Mouse (Mus musculus) CH12.LX (cell line): ENCODE measurements around the gene Unc119b. TPM values are rescaled to one million over a fixed set of nuclear protein-coding genes. Genes with fewer than 3 reads are reported as not detected.
A peak's percentile ranks its signal among the peaks of the same experiment; 100 is the strongest.
"Not testable (repeated sequence)": the region's sequence is repeated elsewhere in the genome, so short reads cannot be mapped to it uniquely, and the experiment has no call there.

Experiments
- DNase-seq: peaks from one replicate; pipeline ENCODE4 v3.0.0-alpha.2; 2013; ENCODE audit errors: extremely low read depth
- H3K27ac ChIP-seq: 2 replicates; pipeline ENCODE4 v1.5.1; 2012; ENCODE audit warnings: low read depth, mild to moderate bottlenecking, control low read depth, moderate library complexity; ENCODE audit not compliant: insufficient read depth
- H3K27me3 ChIP-seq: replicated peaks from 2 replicates; pipeline ENCODE3; 2012; ENCODE audit warnings: inconsistent platforms
- H3K36me3 ChIP-seq, 2 experiments: replicated peaks in 1 of 2; 2 replicates each; pipeline versions ENCODE3 to v1.6.1; 2012; ENCODE audit warnings: inconsistent platforms in 1 of 2, low read length in 1 of 2, mild to moderate bottlenecking in 1 of 2, mixed read lengths in 1 of 2, moderate library complexity in 1 of 2; ENCODE audit not compliant: control insufficient read depth in 1 of 2, insufficient read depth in 1 of 2
- H3K4me1 ChIP-seq, 2 experiments: 2 replicates each; pipeline ENCODE4 v1.6.1; 2012; ENCODE audit warnings: inconsistent platforms in 1 of 2, moderate library complexity in 1 of 2; ENCODE audit not compliant: insufficient read depth in 2 of 2, control insufficient read depth in 1 of 2
- H3K4me2 ChIP-seq: 2 replicates; pipeline ENCODE4 v1.6.1; 2012; ENCODE audit warnings: low read depth, mild to moderate bottlenecking, control low read depth; ENCODE audit not compliant: poor library complexity, insufficient read depth, severe bottlenecking
- H3K4me3 ChIP-seq, 3 experiments: fragments of 150-350 bp in 1 of 3; sonication (generic) in 1 of 3; replicated peaks in 1 of 3; 2 replicates each; pipeline versions ENCODE3 to v1.5.1; 2011 to 2012; ENCODE audit warnings: low read depth in 2 of 3, low read length in 2 of 3, mild to moderate bottlenecking in 2 of 3, moderate library complexity in 2 of 3, control low read depth in 1 of 3, improper control_type of control experiment in 1 of 3, inconsistent platforms in 1 of 3, mixed read lengths in 1 of 3; ENCODE audit not compliant: poor library complexity in 1 of 3
- H3K79me2 ChIP-seq: replicated peaks from 2 replicates; pipeline ENCODE4 v1.6.1; 2012; ENCODE audit warnings: mild to moderate bottlenecking, moderate library complexity; ENCODE audit not compliant: control insufficient read depth, poor library complexity, insufficient read depth, severe bottlenecking; ENCODE audit errors: extremely low read depth
- H3K9ac ChIP-seq: 2 replicates; pipeline ENCODE4 v1.6.1; 2012; ENCODE audit warnings: low read depth, mild to moderate bottlenecking, control low read depth, moderate library complexity; ENCODE audit not compliant: insufficient read depth
- H3K9me3 ChIP-seq: replicated peaks from 2 replicates; pipeline ENCODE3; 2012; ENCODE audit warnings: low read length, inconsistent platforms, mixed read lengths
- CHD1 ChIP-seq: IDR thresholded peaks from 2 replicates; pipeline ENCODE4 v1.6.1; 2012; ENCODE audit warnings: low read depth, low read length, improper control_type of control experiment, inconsistent platforms
- CTCF ChIP-seq, 2 experiments: IDR thresholded peaks in 1 of 2; conservative IDR thresholded peaks in 1 of 2; 2 replicates each; pipeline ENCODE4 v1.5.1; 2011 to 2012; ENCODE audit warnings: low read depth in 2 of 2, low read length in 2 of 2, improper control_type of control experiment in 1 of 2, inconsistent platforms in 1 of 2, mild to moderate bottlenecking in 1 of 2, moderate library complexity in 1 of 2
- E2F4 ChIP-seq: IDR thresholded peaks from 2 replicates; pipeline ENCODE4 v1.6.1; 2011; ENCODE audit warnings: low read depth, low read length, improper control_type of control experiment; ENCODE audit not compliant: insufficient replicate concordance
- ELF1 ChIP-seq: IDR thresholded peaks from 2 replicates; pipeline ENCODE4 v1.6.1; 2014; ENCODE audit warnings: low read depth, mild to moderate bottlenecking, inconsistent platforms, low read length, improper control_type of control experiment
- GABPA ChIP-seq: IDR thresholded peaks from 2 replicates; pipeline ENCODE4 v1.6.1; 2012; ENCODE audit warnings: low read depth, low read length, improper control_type of control experiment, inconsistent platforms; ENCODE audit not compliant: insufficient replicate concordance
- JUN ChIP-seq: IDR thresholded peaks from 2 replicates; pipeline ENCODE4 v1.6.1; 2011; ENCODE audit warnings: low read depth, mild to moderate bottlenecking, low read length, improper control_type of control experiment, moderate library complexity; ENCODE audit not compliant: insufficient read depth
- JUND ChIP-seq: conservative IDR thresholded peaks from 2 replicates; pipeline ENCODE4 v1.6.1; 2011; ENCODE audit warnings: low read depth, low read length, improper control_type of control experiment
- KAT2A ChIP-seq: IDR thresholded peaks from 2 replicates; pipeline ENCODE4 v1.6.1; 2012; ENCODE audit warnings: low read length, improper control_type of control experiment, inconsistent platforms; ENCODE audit not compliant: insufficient replicate concordance
- MAFK ChIP-seq: IDR thresholded peaks from 2 replicates; pipeline ENCODE4 v1.6.1; 2011; ENCODE audit warnings: low read length, improper control_type of control experiment; ENCODE audit not compliant: insufficient replicate concordance
- MAX ChIP-seq: IDR thresholded peaks from 2 replicates; pipeline ENCODE4 v1.6.1; 2011; ENCODE audit warnings: low read length, improper control_type of control experiment
- MEF2A ChIP-seq: IDR thresholded peaks from 2 replicates; pipeline ENCODE4 v1.6.1; 2014; ENCODE audit warnings: low read depth, mild to moderate bottlenecking, inconsistent platforms, low read length, improper control_type of control experiment, borderline replicate concordance
- NRF1 ChIP-seq: IDR thresholded peaks from 2 replicates; pipeline ENCODE4 v1.6.1; 2014; ENCODE audit warnings: low read depth, mild to moderate bottlenecking, inconsistent platforms, low read length, improper control_type of control experiment, moderate library complexity
- POLR2A ChIP-seq: IDR thresholded peaks from 2 replicates; pipeline ENCODE4 v1.6.1; 2011; ENCODE audit warnings: low read depth, mild to moderate bottlenecking, improper control_type of control experiment, low read length
- POLR2AphosphoS2 ChIP-seq: IDR thresholded peaks from 2 replicates; pipeline ENCODE4 v1.6.1; 2011; ENCODE audit warnings: low read depth, low read length, improper control_type of control experiment
- RAD21 ChIP-seq: IDR thresholded peaks from 2 replicates; pipeline ENCODE4 v1.6.1; 2011; ENCODE audit warnings: low read depth, mild to moderate bottlenecking, low read length, improper control_type of control experiment, moderate library complexity
- SIN3A ChIP-seq: IDR thresholded peaks from 2 replicates; pipeline ENCODE4 v1.6.1; 2012; ENCODE audit warnings: low read length, improper control_type of control experiment, inconsistent platforms
- SMC3 ChIP-seq: IDR thresholded peaks from 2 replicates; pipeline ENCODE4 v1.6.1; 2011; ENCODE audit warnings: low read depth, low read length, improper control_type of control experiment
- TCF12 ChIP-seq: IDR thresholded peaks from 2 replicates; pipeline ENCODE4 v1.6.1; 2014; ENCODE audit warnings: low read depth, mild to moderate bottlenecking, inconsistent platforms, low read length, improper control_type of control experiment
- USF1 ChIP-seq: IDR thresholded peaks from 2 replicates; pipeline ENCODE4 v1.6.1; 2014; ENCODE audit warnings: low read depth, mild to moderate bottlenecking, inconsistent platforms, low read length, improper control_type of control experiment
- ZKSCAN1 ChIP-seq: IDR thresholded peaks from 2 replicates; pipeline ENCODE4 v1.6.1; 2012; ENCODE audit warnings: low read depth, inconsistent platforms, low read length, improper control_type of control experiment, borderline replicate concordance
- dilution Hi-C: fragments of 300-500 bp; cut with MboI; formaldehyde crosslinking; loops from 2 replicates; pipeline ENCODE4 v1.14.3; 2020; ENCODE audit warnings: low sequenced_read_pairs; ENCODE audit not compliant: extremely low pct_unique_long_range_greater_than_20kb, extremely low pct_ligation_motif_present
- in situ Hi-C: fragments of 300-500 bp; cut with MboI; formaldehyde crosslinking; loops from 3 replicates; pipeline ENCODE4 v1.14.3; 2019; ENCODE audit warnings: low sequenced_read_pairs, low pct_ligation_motif_present, low pct_unique_long_range_greater_than_20kb, mixed read lengths
- polyA plus RNA-seq: library from polyadenylated mRNA; unstranded; fragments of >175 nt; gene quantifications from 2 replicates; pipeline ENCODE4 v1.2.1, GENCODE M21; 2012; ENCODE audit warnings: low read depth; ENCODE audit not compliant: insufficient read length
- total RNA-seq, 2 experiments: library from RNA; depleted of rRNA; stranded (reverse); fragments of 300-350 nt in 1 of 2; fragments of >200 nt in 1 of 2; gene quantifications; 2 replicates each; pipeline ENCODE4 v1.2.3; 2012 to 2014

Unc119b gene
- total and polyA plus RNA-seq, 3 experiments = 13.3 to 22.6 (median 18.4) TPM

- no peaks in the 10 kb centered on the region; the same call in 1 of the 2 replicates for H3K79me2 ChIP-seq
- dilution Hi-C loops (no loop called here), in situ Hi-C loops (loop anchor here (5.0 kb wide), 1 partner anchor 99 kb away; no protein-coding TSS in a partner anchor)
- DNase-seq = peak; percentile 71
- no peaks in the 10 kb centered on the region for H3K27me3 ChIP-seq
- H3K4me3 ChIP-seq = no peak overlapping the region
- H3K4me2 ChIP-seq = no peak overlapping the region
- H3K9me3 ChIP-seq = no peaks in the 10 kb centered on the region
- TF ChIP-seq POLR2A (no peak), CTCF (conservative IDR thresholded peaks at IDR 0.05 in 1 of 2, IDR thresholded peaks at IDR 0.05 in 1 of 2; ENCODE audit: low read depth in 2 of 2, low read length in 2 of 2) (peak; percentile 59 to 80), NRF1 (no peak), SMC3 (peak; percentile 81), MAFK (no peak), RAD21 (peak; percentile 70), JUND (no peak)
- no peak overlapping the region for H3K9ac ChIP-seq
- H3K36me3 ChIP-seq = peaks cover 9 to 66% of the 10 kb centered on the region in 2 experiments
- no peak overlapping the region for H3K27ac ChIP-seq
- peaks cover 0 to 11% of the 10 kb centered on the region in 2 experiments; a peak in 2 of 4 replicates for H3K4me1 ChIP-seq
Observed at GRCm38 (mm10) chr5:115076144-115076901, 58.5 kb downstream of the Unc119b start.

- Histone ChIP-seq H3K27me3 (no peaks in the 10 kb centered on the region), H3K4me1 (peaks cover 0 to 21% of the 10 kb centered on the region in 2 experiments; a peak in 2 of 4 replicates), H3K9ac (no peak overlapping the region), H3K4me2 (no peak overlapping the region), H3K4me3 (no peak overlapping the region), H3K36me3 (peaks cover 9 to 59% of the 10 kb centered on the region in 2 experiments), H3K27ac (no peak overlapping the region), H3K9me3 (no peaks in the 10 kb centered on the region), H3K79me2 (no peaks in the 10 kb centered on the region; the same call in 1 of the 2 replicates)
- in situ Hi-C loops = loop anchor here (5.0 kb wide), 1 partner anchor 97 kb away; no protein-coding TSS in a partner anchor
- TF ChIP-seq JUND = no peak
- TF ChIP-seq TCF12 = no peak
- no peak for TF ChIP-seq SIN3A
- no peak for TF ChIP-seq USF1
- no peak for TF ChIP-seq ELF1
- no peak for TF ChIP-seq JUN
- TF ChIP-seq CHD1 = no peak
- no peak for TF ChIP-seq GABPA
- TF ChIP-seq E2F4 = no peak
- no peak for TF ChIP-seq ZKSCAN1
- no peak for TF ChIP-seq MEF2A
- TF ChIP-seq POLR2AphosphoS2 = no peak
- TF ChIP-seq KAT2A = no peak
- no peak for TF ChIP-seq MAX
- dilution Hi-C loops = no loop called here
- DNase-seq = no peak
Observed at GRCm38 (mm10) chr5:115074749-115075148, 60.0 kb downstream of the Unc119b start.

- H3K4me2 ChIP-seq, H3K9ac ChIP-seq, H3K27ac ChIP-seq, H3K4me3 ChIP-seq, in situ Hi-C loops, dilution Hi-C loops, H3K79me2 ChIP-seq, H3K9me3 ChIP-seq, DNase-seq, H3K27me3 ChIP-seq: not testable (repeated sequence)
- peaks cover 1 to 36% of the 10 kb centered on the region in 2 experiments; a peak in 3 of 4 replicates for H3K4me1 ChIP-seq
- peaks cover 9 to 52% of the 10 kb centered on the region in 2 experiments for H3K36me3 ChIP-seq
Observed at GRCm38 (mm10) chr5:115073306-115073705, 61.5 kb downstream of the Unc119b start.
